Mouse (Mus musculus): ENCODE results near the gene Necab3. TPM values are rescaled to one million over a fixed set of nuclear protein-coding genes. Genes with fewer than 3 reads are reported as not detected.

Gene Necab3
- 19.8 and 25.4 TPM in 2 replicates for polyA plus RNA-seq (2015; fragmentation: Nextera tagmentation; extraction: Ambion mirVana)

GRCm38 (mm10) chr2:154558264-154559039, at the start of gene Necab3:
Necab3 (minus strand) TSS chr2:154558890.
- 3% methylated on average over 31 of the region's 34 CpGs for WGBS
- H3K27ac ChIP-seq = peak within 1 kb of the TSS; percentile 51

DNA sequence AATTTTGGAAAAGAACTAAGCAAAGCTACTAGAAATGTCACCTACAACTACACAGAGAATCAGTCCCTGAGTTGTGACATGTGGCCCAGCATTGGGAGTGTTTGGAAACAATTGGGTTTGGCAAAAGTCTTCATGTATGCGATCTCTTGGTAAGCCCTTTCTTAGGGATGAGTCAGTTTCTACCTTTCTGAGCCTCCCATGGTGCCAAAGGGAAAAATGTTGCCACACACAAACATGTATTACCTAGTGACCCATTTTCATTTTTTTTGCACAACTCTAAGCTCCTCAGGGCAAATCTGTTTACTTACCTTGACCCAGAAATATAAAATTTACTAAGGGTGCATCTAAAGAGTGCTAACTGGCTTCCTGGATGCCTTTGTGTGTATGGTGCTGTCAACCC, 48.3 kb upstream of the Necab3 start:
- no peak overlapping the region for H3K4me2 ChIP-seq
- H3K36me3 ChIP-seq (ENCODE audit: poor library complexity, severe bottlenecking) = no peaks in the 10 kb centered on the region
- H3K4me3 ChIP-seq = no peak overlapping the region
- WGBS = 83% methylated on average over 1 of the region's 1 CpGs
- H3K4me1 ChIP-seq = peaks cover 9% of the 10 kb centered on the region
- no peaks in the 10 kb centered on the region for H3K9me3 ChIP-seq (replicated peaks)
- peaks cover 23% of the 10 kb centered on the region for H3K27me3 ChIP-seq
- ATAC-seq = no peak
- no peak overlapping the region for H3K27ac ChIP-seq
- H3K9ac ChIP-seq = no peak overlapping the region

More at GRCm38 (mm10) chr2:154558264-154559039, at the start of gene Necab3:
- ATAC-seq = peak; percentile 76
- H3K4me1 ChIP-seq = peaks cover 37% of the 10 kb centered on the region
- H3K4me2 ChIP-seq = peak within 1 kb of the TSS; percentile 65
- H3K36me3 ChIP-seq (ENCODE audit: poor library complexity, severe bottlenecking) = peaks cover 34% of the 10 kb centered on the region
- H3K4me3 ChIP-seq = peak within 1 kb of the TSS; percentile 37
- H3K27me3 ChIP-seq = no peaks in the 10 kb centered on the region
- H3K9ac ChIP-seq = peak within 1 kb of the TSS; percentile 63
- no peaks in the 10 kb centered on the region for H3K9me3 ChIP-seq (replicated peaks)

GRCm38 (mm10) chr2:154604156-154604555, 45.5 kb upstream of the Necab3 start:
- Histone ChIP-seq H3K27ac (no peak overlapping the region), H3K9me3 (replicated peaks) (no peaks in the 10 kb centered on the region), H3K4me3 (peak overlapping the region; percentile 67), H3K4me1 (peaks cover 9% of the 10 kb centered on the region), H3K36me3 (ENCODE audit: poor library complexity, severe bottlenecking) (no peaks in the 10 kb centered on the region), H3K4me2 (peak overlapping the region; percentile 72), H3K27me3 (peaks cover 23% of the 10 kb centered on the region), H3K9ac (no peak overlapping the region)
- ATAC-seq = no peak
- 41% methylated on average over 7 of the region's 7 CpGs for WGBS

DNA sequence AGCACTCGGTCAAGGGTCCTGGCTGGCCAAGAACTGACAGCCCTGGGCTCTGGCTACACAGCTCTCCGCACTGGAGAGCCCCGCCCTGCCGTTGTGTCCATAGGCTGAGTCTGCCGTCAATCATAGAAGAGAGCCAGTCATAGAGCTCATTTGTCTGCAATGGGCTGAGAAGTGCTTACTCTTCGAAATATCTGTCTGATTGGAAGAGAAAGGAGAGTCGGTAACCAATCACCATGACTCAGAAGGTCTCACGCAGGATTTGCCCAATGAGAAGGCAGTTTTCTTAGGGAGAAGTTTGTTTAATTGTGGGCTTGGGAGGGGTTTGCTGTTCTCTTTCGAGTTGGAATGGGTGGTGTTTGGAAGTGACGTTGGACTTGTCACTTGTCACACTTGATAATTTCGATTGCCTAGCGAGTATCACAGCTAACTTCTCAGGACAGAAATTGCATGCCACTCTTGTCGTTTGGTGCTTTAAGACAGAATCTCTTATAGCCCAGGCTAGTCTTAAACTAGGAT, 45.0 kb upstream of the Necab3 start, which contains the start of gene Pxmp4:
TSS of gene Pxmp4 (minus strand) at position 71 of the 516 bp plus-strand sequence.
- no peaks in the 10 kb centered on the region for H3K9me3 ChIP-seq (replicated peaks)
- H3K4me1 ChIP-seq = peaks cover 9% of the 10 kb centered on the region
- H3K4me3 ChIP-seq = peak within 1 kb of the TSS; percentile 67
- under 1% methylated on average over 13 of the region's 13 CpGs for WGBS
- H3K4me2 ChIP-seq = peak within 1 kb of the TSS; percentile 72
- ATAC-seq = peak; percentile 100
- peaks cover 18% of the 10 kb centered on the region for H3K27me3 ChIP-seq
- no peaks in the 10 kb centered on the region for H3K36me3 ChIP-seq (ENCODE audit: poor library complexity, severe bottlenecking)
- H3K9ac ChIP-seq = peak within 1 kb of the TSS; percentile 75
- no peak within 1 kb of the TSS for H3K27ac ChIP-seq

DNA sequence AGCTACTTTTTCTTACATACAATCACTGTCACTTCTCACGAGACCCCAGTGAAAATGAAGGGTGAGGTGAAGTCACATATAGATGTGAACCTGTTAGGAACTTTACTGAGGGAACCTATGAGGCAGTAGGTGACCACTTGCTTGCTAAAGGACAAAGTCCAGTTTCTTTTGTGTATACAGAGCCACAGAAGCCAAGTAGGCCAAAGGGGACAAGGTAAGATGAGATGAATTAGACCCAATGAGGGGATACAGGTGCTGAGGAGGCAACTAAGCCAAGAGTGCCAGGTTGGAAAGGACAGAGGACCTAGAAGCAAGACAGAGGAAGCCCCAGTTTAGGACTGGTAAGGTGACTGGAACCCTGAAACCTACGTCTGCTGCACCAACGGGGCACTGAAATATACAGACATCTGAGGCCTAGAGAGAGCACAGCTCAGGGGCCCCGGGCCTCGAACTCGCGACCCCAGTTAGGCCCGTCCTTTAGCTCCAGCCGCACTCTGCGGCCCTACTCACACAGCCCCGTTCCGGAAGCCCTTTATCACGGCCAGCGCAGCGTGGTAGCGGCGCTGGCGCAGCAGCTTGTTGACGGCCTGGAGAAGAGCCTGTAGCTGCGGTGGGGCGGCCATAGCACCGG, 44.4 kb upstream of the Necab3 start:
- Histone ChIP-seq H3K4me3 (peak overlapping the region; percentile 67), H3K9me3 (replicated peaks) (no peaks in the 10 kb centered on the region), H3K27me3 (peaks cover 12% of the 10 kb centered on the region), H3K4me1 (peaks cover 9% of the 10 kb centered on the region), H3K27ac (no peak overlapping the region), H3K4me2 (peak overlapping the region; percentile 72), H3K36me3 (ENCODE audit: poor library complexity, severe bottlenecking) (no peaks in the 10 kb centered on the region), H3K9ac (peak overlapping the region; percentile 75)
- 19% methylated on average over 22 of the region's 22 CpGs for WGBS
- ATAC-seq = no peak; the same call in 1 of the 2 replicates

DNA sequence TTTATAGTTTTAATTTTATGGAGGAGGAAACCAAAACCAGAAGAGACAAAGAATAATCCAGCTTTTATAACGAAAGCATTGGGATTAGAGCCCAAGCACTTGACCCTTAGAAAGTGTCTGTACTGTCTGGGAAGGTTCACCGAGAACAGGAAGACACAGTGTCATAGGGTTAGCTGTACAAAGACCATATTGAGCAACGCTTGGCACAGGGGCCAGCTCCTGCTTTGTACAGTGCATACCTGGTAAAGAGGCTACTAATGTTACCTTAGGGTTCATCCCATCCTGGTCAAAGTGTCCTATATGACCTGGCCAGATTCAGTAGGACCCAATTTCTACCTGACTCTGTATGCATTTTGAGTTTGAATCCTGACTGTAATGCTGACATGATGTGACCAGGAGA, 42.6 kb upstream of the Necab3 start:
- Histone ChIP-seq H3K9ac (no peak overlapping the region), H3K27me3 (peaks cover 5% of the 10 kb centered on the region), H3K9me3 (replicated peaks) (no peaks in the 10 kb centered on the region), H3K4me1 (peaks cover 9% of the 10 kb centered on the region), H3K27ac (no peak overlapping the region), H3K36me3 (ENCODE audit: poor library complexity, severe bottlenecking) (no peaks in the 10 kb centered on the region), H3K4me2 (no peak overlapping the region), H3K4me3 (no peak overlapping the region)
- no peak for ATAC-seq
- WGBS = 75% methylated on average over 3 of the region's 3 CpGs

- Histone ChIP-seq H3K4me1 (peaks cover 9% of the 10 kb centered on the region), H3K4me3 (no peak overlapping the region), H3K9me3 (replicated peaks) (no peaks in the 10 kb centered on the region), H3K4me2 (no peak overlapping the region), H3K9ac (no peak overlapping the region), H3K36me3 (ENCODE audit: poor library complexity, severe bottlenecking) (no peaks in the 10 kb centered on the region), H3K27me3 (peaks cover 3% of the 10 kb centered on the region; the same call in 1 of the 2 replicates), H3K27ac (no peak overlapping the region)
- no peak for ATAC-seq
- WGBS = 75% methylated on average over 6 of the region's 6 CpGs
These were observed 41.9 kb upstream of the Necab3 start for GRCm38 (mm10) chr2:154600586-154600985.

DNA sequence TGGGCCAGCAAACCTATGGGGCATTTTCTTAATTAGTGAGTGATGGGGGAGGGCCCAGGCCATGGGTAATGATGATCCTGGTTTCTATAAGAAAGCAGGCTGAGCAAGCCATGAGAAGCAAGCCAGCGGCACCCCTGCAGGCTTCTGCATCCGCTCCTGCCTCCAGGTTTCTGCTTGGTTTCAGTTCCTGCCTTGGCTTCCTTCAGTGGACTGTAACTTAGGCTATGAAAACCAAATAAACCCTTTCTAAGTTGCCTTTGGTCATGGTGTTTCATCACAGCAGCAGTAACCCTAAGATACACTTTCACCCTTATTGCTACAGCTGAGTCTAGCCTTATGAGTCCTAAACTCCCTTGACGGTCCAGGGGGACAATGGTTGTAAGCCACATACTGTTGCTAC, 38.7 kb upstream of the Necab3 start:
- Histone ChIP-seq H3K9me3 (replicated peaks) (peaks cover 3% of the 10 kb centered on the region; the same call in 1 of the 2 replicates), H3K4me2 (no peak overlapping the region), H3K27ac (no peak overlapping the region), H3K4me3 (no peak overlapping the region), H3K36me3 (ENCODE audit: poor library complexity, severe bottlenecking) (no peaks in the 10 kb centered on the region), H3K4me1 (no peaks in the 10 kb centered on the region), H3K9ac (no peak overlapping the region), H3K27me3 (no peaks in the 10 kb centered on the region)
- WGBS = 86% methylated on average over 3 of the region's 3 CpGs
- ATAC-seq = no peak

GRCm38 (mm10) chr2:154595775-154596174, 37.1 kb upstream of the Necab3 start:
- 80% methylated on average over 5 of the region's 5 CpGs for WGBS
- Histone ChIP-seq H3K9ac (no peak overlapping the region), H3K4me2 (no peak overlapping the region), H3K9me3 (replicated peaks) (peaks cover 3% of the 10 kb centered on the region; the same call in 1 of the 2 replicates), H3K4me1 (no peaks in the 10 kb centered on the region), H3K36me3 (ENCODE audit: poor library complexity, severe bottlenecking) (no peaks in the 10 kb centered on the region), H3K27ac (no peak overlapping the region), H3K27me3 (no peaks in the 10 kb centered on the region), H3K4me3 (no peak overlapping the region)
- ATAC-seq = no peak

GRCm38 (mm10) chr2:154593025-154593424, 34.3 kb upstream of the Necab3 start:
- 69% methylated on average over 3 of the region's 3 CpGs for WGBS
- no peak for ATAC-seq
- H3K9ac ChIP-seq = no peak overlapping the region
- no peak overlapping the region for H3K4me2 ChIP-seq
- H3K4me1 ChIP-seq = no peaks in the 10 kb centered on the region
- H3K27ac ChIP-seq = no peak overlapping the region
- no peaks in the 10 kb centered on the region for H3K27me3 ChIP-seq
- H3K36me3 ChIP-seq (ENCODE audit: poor library complexity, severe bottlenecking) = no peaks in the 10 kb centered on the region
- peaks cover 3% of the 10 kb centered on the region; the same call in 1 of the 2 replicates for H3K9me3 ChIP-seq (replicated peaks)
- no peak overlapping the region for H3K4me3 ChIP-seq

DNA sequence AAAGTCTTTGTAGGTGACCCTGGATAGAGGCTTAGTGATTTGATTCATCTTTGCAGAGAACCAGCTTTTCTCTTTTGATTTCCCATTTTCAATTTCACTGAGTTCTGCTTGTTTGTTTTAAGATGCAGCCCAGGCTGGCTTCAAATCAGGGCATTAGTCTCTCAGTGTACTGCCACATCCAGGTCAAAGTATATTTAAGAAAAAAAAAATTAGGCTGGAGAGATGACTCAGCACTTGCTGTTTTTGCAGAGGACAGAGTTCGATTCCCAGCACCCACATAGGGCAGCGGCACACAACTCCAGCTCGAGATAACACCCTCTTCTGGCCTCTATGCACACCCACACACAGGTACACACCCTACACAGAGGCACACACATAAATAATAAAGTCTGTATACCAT, 32.5 kb upstream of the Necab3 start:
- Histone ChIP-seq H3K27ac (no peak overlapping the region), H3K36me3 (ENCODE audit: poor library complexity, severe bottlenecking) (no peaks in the 10 kb centered on the region), H3K9ac (no peak overlapping the region), H3K9me3 (replicated peaks) (peaks cover 3% of the 10 kb centered on the region; the same call in 1 of the 2 replicates), H3K4me1 (no peaks in the 10 kb centered on the region), H3K4me3 (no peak overlapping the region), H3K27me3 (no peaks in the 10 kb centered on the region), H3K4me2 (no peak overlapping the region)
- WGBS = 88% methylated on average over 3 of the region's 3 CpGs
- ATAC-seq = no peak

DNA sequence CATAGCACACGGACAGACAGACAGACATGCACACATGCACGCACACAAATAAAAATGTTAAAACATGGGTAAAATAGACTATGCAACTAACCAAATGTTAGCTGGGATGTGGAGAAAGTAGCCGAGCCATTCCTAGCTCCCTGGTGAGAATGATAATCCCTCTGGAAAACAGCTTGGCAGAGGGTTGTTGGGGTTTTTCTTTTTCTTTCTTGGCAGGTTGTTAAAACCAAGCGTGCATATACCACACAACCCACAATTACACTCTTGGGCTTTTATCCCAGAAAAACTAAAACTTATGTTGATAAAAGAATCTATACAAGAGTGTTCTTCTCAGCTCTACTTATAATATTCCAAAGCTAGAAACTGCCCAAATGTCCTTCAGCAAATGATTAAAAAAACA, 30.4 kb upstream of the Necab3 start:
- no peak overlapping the region for H3K27ac ChIP-seq
- 80% methylated on average over 4 of the region's 4 CpGs for WGBS
- H3K4me2 ChIP-seq = no peak overlapping the region
- no peak overlapping the region for H3K9ac ChIP-seq
- peaks cover 18% of the 10 kb centered on the region for H3K4me1 ChIP-seq
- H3K9me3 ChIP-seq (replicated peaks) = peaks cover 3% of the 10 kb centered on the region; the same call in 1 of the 2 replicates
- H3K4me3 ChIP-seq = no peak overlapping the region
- no peaks in the 10 kb centered on the region for H3K27me3 ChIP-seq
- no peaks in the 10 kb centered on the region for H3K36me3 ChIP-seq (ENCODE audit: poor library complexity, severe bottlenecking)
- no peak for ATAC-seq
